Mouse (Mus musculus): ENCODE data around the gene Nemp1.
A peak's percentile ranks its signal among the peaks of the same experiment; 100 is the strongest.
"Not testable (repeated sequence)": the region's sequence is repeated elsewhere in the genome, so short reads cannot be mapped to it uniquely, and the experiment has no call there.

Gene Nemp1

DNA sequence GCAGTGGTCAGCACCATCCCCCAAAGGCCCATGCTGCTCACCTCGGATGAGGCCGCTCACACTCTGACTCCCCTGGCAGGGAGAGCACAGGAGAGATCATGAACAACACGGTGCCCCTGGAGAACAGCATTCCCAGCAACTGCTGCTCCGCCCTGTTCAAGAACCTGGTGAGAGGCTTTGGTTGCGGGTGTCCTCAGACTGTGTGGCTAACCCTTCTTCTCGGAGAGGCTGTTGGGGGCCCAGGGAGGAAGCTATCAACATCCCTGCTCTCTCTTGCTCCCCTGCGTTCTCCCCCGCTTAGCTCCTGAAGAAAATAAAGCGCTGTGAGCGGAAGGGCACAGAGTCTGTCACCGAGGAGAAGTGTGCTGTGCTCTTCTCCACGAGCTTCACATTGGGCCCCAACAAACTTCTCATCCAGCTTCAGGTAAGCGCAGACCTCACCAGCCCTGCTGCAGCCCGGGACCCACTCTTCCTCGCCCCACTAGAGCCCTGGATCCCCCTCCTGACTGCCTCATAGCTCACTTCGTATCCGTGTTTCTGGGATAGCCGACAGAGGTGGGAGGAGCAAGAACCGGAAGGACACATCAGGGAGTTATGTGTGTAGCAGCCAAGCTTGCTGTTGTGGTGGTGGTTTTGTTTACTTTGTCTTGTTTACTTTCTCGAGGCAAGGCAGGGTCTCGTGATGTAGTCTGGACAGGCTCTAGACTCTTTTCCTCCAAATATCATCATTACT, 13.6 kb upstream of the Nemp1 start:
- no peak for DNase-seq

DNA sequence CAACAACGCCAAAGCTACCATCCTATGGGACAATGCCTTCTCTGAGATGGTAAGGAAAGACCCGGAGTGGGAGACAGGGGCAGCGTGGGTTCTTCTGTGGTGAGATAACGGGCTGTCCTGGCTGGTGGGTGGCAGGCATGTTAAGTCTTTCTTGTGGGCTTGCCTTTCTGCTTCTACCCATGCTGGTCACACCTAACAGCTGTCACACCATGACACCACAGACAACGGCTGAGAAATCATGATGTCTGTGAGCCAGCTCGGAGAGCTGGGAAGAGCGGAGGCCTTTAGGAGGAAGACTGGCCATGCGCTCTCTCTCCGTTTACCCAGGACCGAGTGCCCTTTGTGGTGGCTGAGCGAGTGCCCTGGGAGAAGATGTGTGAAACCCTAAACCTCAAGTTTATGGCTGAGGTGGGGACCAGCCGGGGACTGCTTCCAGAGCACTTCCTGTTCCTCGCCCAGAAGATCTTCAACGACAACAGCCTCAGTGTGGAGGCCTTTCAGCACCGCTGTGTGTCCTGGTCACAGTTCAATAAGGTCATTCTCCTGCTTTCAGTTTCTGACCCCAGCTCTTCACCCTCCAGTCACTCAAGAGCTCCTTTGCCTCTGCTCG, 11.6 kb upstream of the Nemp1 start:
- DNase-seq = no peak

- DNase-seq = not testable (repeated sequence)
Measured at GRCm38 (mm10) chr10:127657617-127658016, 9.1 kb upstream of the Nemp1 start.

- DNase-seq = no peak
Measured at GRCm38 (mm10) chr10:127658076-127658475, 8.6 kb upstream of the Nemp1 start.

DNA sequence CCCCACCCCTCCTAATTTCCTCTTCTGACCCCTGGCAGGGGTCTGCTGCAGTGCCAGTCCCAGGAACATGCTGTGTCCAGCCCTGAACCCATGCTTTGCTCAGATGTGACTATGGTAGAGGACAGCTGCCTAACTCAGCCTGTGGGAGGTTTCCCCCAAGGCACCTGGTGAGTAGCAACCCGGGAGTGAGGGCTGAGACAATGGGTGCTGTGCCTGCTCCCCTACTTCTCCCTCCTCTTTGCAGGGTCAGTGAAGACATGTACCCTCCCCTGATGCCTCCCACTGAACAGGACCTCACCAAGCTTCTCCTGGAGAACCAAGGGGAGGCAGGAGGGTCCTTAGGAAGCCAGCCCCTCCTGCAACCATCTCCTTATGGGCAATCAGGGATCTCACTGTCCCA, 7.2 kb upstream of the Nemp1 start:
- DNase-seq = no peak

DNA sequence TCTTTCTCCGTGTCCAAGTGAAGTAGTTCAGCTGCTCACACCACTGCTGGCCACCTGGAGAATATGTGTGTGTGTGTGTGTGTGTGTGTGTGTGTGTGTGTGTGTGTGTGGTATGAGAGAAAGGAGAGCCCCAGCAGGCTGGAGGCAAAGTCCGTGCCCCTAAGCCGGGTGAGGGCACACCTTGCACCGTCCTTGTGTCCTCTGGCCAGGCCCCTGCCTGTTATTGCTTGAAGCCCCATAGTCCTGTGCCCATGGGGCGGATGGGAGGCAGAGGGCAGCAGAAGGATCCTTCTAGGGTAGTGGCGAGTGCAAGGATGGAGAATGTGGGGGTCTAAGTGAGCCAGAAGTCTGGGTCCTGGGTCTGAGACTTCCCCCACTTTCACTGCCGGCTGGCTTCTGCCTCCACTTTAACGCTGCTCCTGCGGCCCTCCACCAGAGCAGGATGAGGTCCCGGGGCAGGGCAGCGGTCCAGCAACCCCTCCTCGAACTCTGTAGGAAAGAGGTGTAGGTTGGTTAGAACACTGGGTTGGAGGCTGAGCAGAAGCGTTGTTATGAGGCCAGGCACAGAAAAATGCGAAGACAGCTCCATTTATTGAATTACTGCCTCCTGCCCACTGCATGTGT, 5.3 kb upstream of the Nemp1 start:
- no peak for DNase-seq

GRCm38 (mm10) chr10:127661915-127662663, 4.6 kb upstream of the Nemp1 start:
- peak; percentile 71 to 75 for DNase-seq

GRCm38 (mm10) chr10:127662666-127663253, 3.9 kb upstream of the Nemp1 start:
- DNase-seq = peak; percentile 62 to 75

DNA sequence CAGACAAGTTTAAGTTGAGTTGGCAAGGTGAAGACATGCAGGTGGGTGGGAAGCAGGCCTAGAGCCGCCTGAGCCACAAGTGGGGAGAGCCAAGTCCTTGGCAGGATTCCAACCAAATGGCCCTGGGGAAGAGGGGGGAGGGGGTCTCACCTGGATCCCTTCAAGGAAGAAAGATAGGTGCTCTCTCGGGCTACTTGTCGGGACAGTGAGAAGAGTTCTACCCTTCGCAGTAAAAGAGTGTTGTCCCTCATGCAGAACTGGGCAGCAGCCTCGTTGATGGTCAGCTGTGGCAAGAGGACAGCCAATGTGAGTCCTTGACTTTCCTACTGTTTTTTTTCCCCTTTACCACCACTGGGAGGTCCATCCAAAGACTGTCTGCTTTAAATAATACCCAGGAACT, 3.1 kb upstream of the Nemp1 start:
- no peak for DNase-seq

- no peak for DNase-seq
Measured at GRCm38 (mm10) chr10:127664166-127664565, 2.5 kb upstream of the Nemp1 start.

GRCm38 (mm10) chr10:127664891-127665290, 1.8 kb upstream of the Nemp1 start:
- no peak for DNase-seq

DNA sequence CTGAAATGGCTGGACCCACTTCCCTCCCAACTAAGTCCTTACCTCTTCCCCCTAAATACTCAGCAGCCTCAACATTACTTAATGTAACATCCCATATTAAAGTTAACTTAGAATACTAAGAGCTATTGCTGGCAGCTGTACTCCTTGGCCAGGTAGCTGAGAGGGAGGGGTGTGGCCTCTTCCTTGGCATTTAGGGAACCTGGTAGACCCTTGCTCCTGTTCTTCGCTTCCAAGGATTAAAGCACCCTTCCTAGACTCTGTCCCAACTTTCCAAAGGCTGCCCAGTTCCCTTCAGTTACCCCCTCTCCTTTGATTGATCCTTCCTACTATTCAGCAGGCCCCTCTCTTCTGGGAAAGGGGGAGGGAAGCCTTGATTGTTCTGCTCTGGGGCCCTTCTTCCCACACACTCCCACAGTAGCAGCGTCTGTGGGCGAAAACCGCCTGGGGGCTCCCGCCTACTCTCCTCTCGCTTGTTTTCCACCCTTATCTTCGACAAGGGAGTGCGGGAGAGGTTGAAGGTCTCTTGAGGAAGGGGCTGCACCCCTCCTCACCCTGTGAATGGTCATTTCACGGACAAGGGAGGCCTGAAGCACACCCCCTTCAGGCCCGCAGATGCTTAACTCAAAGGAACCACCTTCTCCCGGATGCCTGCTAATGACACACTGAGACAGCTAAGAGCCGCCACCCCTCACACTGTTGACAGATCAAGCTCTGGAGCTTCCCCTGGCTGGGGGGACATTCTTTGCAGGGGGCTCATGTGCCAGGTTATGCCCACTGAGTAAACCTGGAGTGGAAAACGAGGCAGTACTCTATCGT, 1.1 kb upstream of the Nemp1 start:
- DNase-seq = peak in 1 of 2 experiments; percentile 35

DNA sequence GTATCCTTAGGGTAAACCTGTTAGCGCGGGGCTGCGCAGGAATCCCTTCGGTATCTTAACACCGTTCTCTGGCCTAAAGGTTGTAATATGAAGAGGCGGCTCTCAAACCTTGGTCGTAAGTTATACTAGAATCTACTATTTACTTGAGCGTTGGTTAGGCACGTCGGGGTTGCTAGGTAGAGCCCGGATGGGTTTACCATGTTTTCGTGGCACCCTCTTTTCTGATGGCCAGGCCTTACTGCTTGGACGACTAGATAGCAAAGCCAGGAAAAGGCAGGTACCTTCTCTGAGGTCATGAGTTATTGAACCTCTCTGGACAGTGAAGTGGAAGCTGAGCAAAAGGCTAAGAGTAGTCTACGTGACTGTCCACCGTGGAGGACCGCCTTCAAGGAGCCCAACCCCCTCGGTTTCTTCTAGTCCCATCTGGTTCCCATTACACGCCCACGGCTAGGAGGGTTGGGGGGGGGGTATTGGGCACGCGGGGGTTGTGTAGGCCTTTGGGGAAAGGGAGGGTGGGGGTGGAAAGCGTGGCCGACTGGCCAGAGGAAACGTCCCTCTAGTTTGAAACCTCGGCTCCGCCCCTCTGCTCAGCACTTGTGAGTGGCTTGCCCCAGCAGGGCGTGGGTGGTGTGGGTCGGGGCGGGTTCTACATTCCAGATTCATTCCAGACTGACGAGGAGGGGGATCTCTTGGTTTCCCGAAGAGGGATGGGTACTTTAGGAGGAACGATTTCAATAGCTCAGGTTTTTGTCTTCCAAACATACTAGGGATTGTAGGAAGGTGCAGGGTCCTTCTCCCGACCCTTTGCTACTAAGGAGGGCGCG, 780 bp downstream of the Nemp1 start:
- DNase-seq = peak; percentile 63 to 71

- peak; percentile 83 to 88 for DNase-seq
Measured at GRCm38 (mm10) chr10:127668093-127669050, 1.7 kb downstream of the Nemp1 start, which contains the start of gene Nab2. TSS of gene Nab2 (minus strand) at chr10:127668568.

- no peak for DNase-seq
Measured at GRCm38 (mm10) chr10:127669170-127669569, 2.5 kb downstream of the Nemp1 start.

- no peak for DNase-seq
Measured at GRCm38 (mm10) chr10:127670185-127670584, 3.5 kb downstream of the Nemp1 start.

GRCm38 (mm10) chr10:127671276-127671675, 4.6 kb downstream of the Nemp1 start:
- peak in 1 of 2 experiments; percentile 48 for DNase-seq

DNA sequence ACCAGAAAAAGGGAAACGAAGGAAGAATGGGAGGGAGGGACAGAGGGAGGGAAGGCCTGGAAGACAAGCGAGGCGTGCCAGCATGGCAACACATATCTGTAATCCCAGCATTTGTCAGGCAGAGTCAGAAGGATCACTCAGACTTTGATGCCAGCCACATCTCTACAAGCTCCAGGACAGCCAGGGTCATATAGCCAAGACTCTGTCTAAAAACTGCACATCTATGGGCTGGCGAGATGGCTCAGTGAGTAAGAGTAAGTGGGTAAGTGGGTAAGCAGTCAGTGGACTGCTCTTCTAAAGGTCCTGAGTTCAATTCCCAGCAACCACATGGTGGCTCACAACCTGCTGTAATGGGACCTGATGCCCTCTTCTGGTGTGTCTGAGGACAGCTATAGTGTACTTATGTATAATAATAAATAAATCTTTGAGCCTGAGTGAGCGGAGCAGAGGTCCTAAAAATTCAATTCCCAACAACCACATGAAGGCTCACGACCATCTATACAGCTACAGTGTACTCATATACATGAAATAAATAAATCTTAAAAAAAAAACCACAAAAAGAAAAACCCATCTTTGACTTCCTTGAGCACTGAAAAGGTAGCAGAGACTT, 7.5 kb downstream of the Nemp1 start:
- no peak for DNase-seq

GRCm38 (mm10) chr10:127674794-127675522, 8.3 kb downstream of the Nemp1 start:
- peak; percentile 59 to 68 for DNase-seq
